Mouse (Mus musculus) thymus, adult 2 months (tissue): ENCODE results near the gene Itch.

Experiments used
- CTCF ChIP-seq: fragments of 200-500 bp; IDR thresholded peaks from 2 replicates; pipeline ENCODE4 v1.5.1; 2012; ENCODE audit warnings: mild to moderate bottlenecking, control low read depth, low read length, moderate library complexity, borderline replicate concordance; ENCODE audit not compliant: control insufficient read depth, poor library complexity, insufficient read depth; ENCODE audit errors: extremely low read depth
- POLR2A ChIP-seq: fragments of 200-500 bp; IDR thresholded peaks from 2 replicates; pipeline ENCODE4 v1.6.1; 2012; ENCODE audit warnings: mild to moderate bottlenecking, low read length, control low read depth, moderate library complexity; ENCODE audit not compliant: control insufficient read depth, poor library complexity, insufficient read depth; ENCODE audit errors: extremely low read depth

- TF ChIP-seq CTCF (no peak), POLR2A (no peak)
These were observed 33.9 kb upstream of the Itch start for GRCm38 (mm10) chr2:155099421-155099820.
